Mouse (Mus musculus) spleen, adult 18-20 months (tissue): Measurements from ENCODE around the gene Gm1043.

Experiments used
- DNase-seq, 2 experiments: peaks; one replicate each; pipeline ENCODE4 v3.0.0; 2022; ENCODE audit warnings: mixed read lengths in 2 of 2

The Gm1043 gene

GRCm38 (mm10) chr5:37073660-37074059 lies 11.5 kb upstream of the Gm1043 start:
- no peak for DNase-seq

GRCm38 (mm10) chr5:37076692-37077329 lies 8.4 kb upstream of the Gm1043 start:
- DNase-seq: no peak

GRCm38 (mm10) chr5:37077330-37077698 lies 7.9 kb upstream of the Gm1043 start:
- DNase-seq: no peak

GRCm38 (mm10) chr5:37079484-37079883 lies 5.7 kb upstream of the Gm1043 start:
- DNase-seq: no peak

- no peak for DNase-seq
Measured at GRCm38 (mm10) chr5:37080601-37081000, 4.6 kb upstream of the Gm1043 start.

GRCm38 (mm10) chr5:37082420-37082819 lies 2.8 kb upstream of the Gm1043 start:
- DNase-seq: peak; percentile 41 to 48

GRCm38 (mm10) chr5:37083209-37083770 lies 1.9 kb upstream of the Gm1043 start:
- DNase-seq: no peak

- DNase-seq: no peak
Measured at GRCm38 (mm10) chr5:37083850-37084249, 1.3 kb upstream of the Gm1043 start.

GRCm38 (mm10) chr5:37085918-37086317 lies 748 bp downstream of the Gm1043 start:
- DNase-seq: no peak

GRCm38 (mm10) chr5:37087786-37088185 lies 2.6 kb downstream of the Gm1043 start:
- DNase-seq: no peak

GRCm38 (mm10) chr5:37088342-37089108 lies 3.4 kb downstream of the Gm1043 start:
- DNase-seq: peak in 1 of 2 experiments; percentile 6

GRCm38 (mm10) chr5:37091171-37091628 lies 6.0 kb downstream of the Gm1043 start:
- no peak for DNase-seq

GRCm38 (mm10) chr5:37094941-37095340 lies 9.8 kb downstream of the Gm1043 start:
- DNase-seq: no peak

GRCm38 (mm10) chr5:37097591-37097990 lies 12.4 kb downstream of the Gm1043 start:
- no peak for DNase-seq

GRCm38 (mm10) chr5:37100813-37101212 lies 15.6 kb downstream of the Gm1043 start:
- no peak for DNase-seq

- no peak for DNase-seq
Measured at GRCm38 (mm10) chr5:37101631-37102030, 16.5 kb downstream of the Gm1043 start.

- DNase-seq: no peak
Measured at GRCm38 (mm10) chr5:37102056-37102455, 16.9 kb downstream of the Gm1043 start.

GRCm38 (mm10) chr5:37105531-37106456 lies 20.6 kb downstream of the Gm1043 start:
- no peak for DNase-seq

GRCm38 (mm10) chr5:37107111-37107510 lies 21.9 kb downstream of the Gm1043 start:
- no peak for DNase-seq

- no peak for DNase-seq
Measured at GRCm38 (mm10) chr5:37107611-37108010, 22.4 kb downstream of the Gm1043 start.

GRCm38 (mm10) chr5:37109280-37109849 lies 24.2 kb downstream of the Gm1043 start:
- peak; percentile 67 to 83 for DNase-seq

GRCm38 (mm10) chr5:37112389-37112788 lies 27.2 kb downstream of the Gm1043 start:
- DNase-seq: no peak
